Mouse (Mus musculus) lung, postnatal 0 days (tissue): Measurements from ENCODE around the gene Gp9. TPM values are rescaled to one million over a fixed set of nuclear protein-coding genes. Genes with fewer than 3 reads are reported as not detected.
A peak's percentile ranks its signal among the peaks of the same experiment; 100 is the strongest.

Experiments
- ATAC-seq: fragments of 200-750 bp; cut with Nextera tagmentation; 2 replicates; pipeline ENCODE4 v1.8.0; 2017; ENCODE audit warnings: moderate library complexity
- DNase-seq: peaks from one replicate; pipeline ENCODE4 v3.0.0-alpha.2; 2016; ENCODE audit warnings: low spot score
- H3K27ac ChIP-seq: fragments of 300-500 bp; sonication (generic); 2 replicates; pipeline ENCODE4 v1.5.1; 2014; ENCODE audit warnings: antibody characterized with exemption, mild to moderate bottlenecking, low read length, mixed read lengths
- H3K27me3 ChIP-seq: fragments of 300-500 bp; sonication (generic); replicated peaks from 2 replicates; pipeline ENCODE4 v1.6.1; 2014; ENCODE audit warnings: low read length, mixed read lengths; ENCODE audit not compliant: insufficient read depth
- H3K36me3 ChIP-seq: fragments of 300-500 bp; sonication (generic); 2 replicates; pipeline ENCODE4 v1.6.1; 2014; ENCODE audit warnings: low read length, mixed read lengths; ENCODE audit not compliant: insufficient read depth
- H3K4me1 ChIP-seq: fragments of 300-500 bp; sonication (generic); 2 replicates; pipeline ENCODE4 v1.6.1; 2014; ENCODE audit warnings: antibody characterized with exemption, low read depth, low read length, mixed read lengths; ENCODE audit not compliant: insufficient read depth
- H3K4me2 ChIP-seq: fragments of 300-500 bp; sonication (generic); replicated peaks from 2 replicates; pipeline ENCODE4 v1.6.1; 2014; ENCODE audit warnings: low read depth, mild to moderate bottlenecking, low read length, moderate library complexity, mixed read lengths
- H3K4me3 ChIP-seq: fragments of 300-500 bp; sonication (generic); 2 replicates; pipeline ENCODE4 v1.5.1; 2014; ENCODE audit warnings: low read depth, low read length
- H3K9ac ChIP-seq: fragments of 300-500 bp; sonication (generic); replicated peaks from 2 replicates; pipeline ENCODE4 v1.6.1; 2014; ENCODE audit warnings: low read depth, mild to moderate bottlenecking
- H3K9me3 ChIP-seq: fragments of 300-500 bp; sonication (generic); 2 replicates; pipeline ENCODE4 v1.6.1; 2016; ENCODE audit warnings: low read length, mixed read lengths
- CTCF ChIP-seq: IDR thresholded peaks from 2 replicates; pipeline ENCODE4 v1.5.1; 2016; ENCODE audit warnings: antibody characterized with exemption, mild to moderate bottlenecking
- EP300 ChIP-seq: IDR thresholded peaks from 2 replicates; pipeline ENCODE4 v1.6.1; 2016; ENCODE audit warnings: antibody characterized with exemption, mild to moderate bottlenecking, control low read depth
- whole genome bisulfite sequencing: fragments of 180-500 bp; shearing (Covaris S2); extraction: QIAGEN DNeasy Blood & Tissue Kit; methylation state at CpG from one replicate; pipeline ENCODE4 v1.1.7; 2014; 5-methylcytosine and 5-hydroxymethylcytosine counted together
- polyA plus RNA-seq: library from polyadenylated mRNA; unstranded; fragments of >200 nt; fragmentation: Nextera tagmentation; extraction: Ambion mirVana; gene quantifications from 2 replicates; pipeline ENCODE4 v1.2.1, GENCODE M21; 2015

The Gp9 gene
- polyA plus RNA-seq = 8.3 and 9.1 TPM in 2 replicates

DNA sequence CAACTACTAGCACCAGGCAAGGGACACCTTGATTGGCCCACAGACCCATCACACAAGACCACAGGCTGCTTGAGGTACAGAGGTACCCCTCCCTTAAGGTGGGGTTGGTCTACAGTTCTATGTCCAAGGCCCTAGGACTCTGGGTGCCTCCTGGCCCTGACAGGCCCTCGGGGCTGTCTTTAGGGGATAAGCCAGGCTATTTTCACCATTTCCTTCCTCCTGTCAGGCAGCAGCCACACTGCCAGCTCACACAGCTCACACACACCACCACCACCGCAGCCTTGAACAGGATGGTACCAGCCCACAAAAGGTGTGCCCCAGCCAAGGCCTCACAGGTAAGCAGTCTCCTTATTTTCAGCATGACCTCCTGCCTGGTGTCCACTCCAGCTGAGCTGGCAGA, at the start of gene Gp9:
Gene Gp9 (plus strand): TSS at position 231 of the 400 bp plus-strand sequence.
- WGBS = 39% methylated on average over 2 of the region's 2 CpGs
- no peaks in the 10 kb centered on the region for H3K9me3 ChIP-seq
- ATAC-seq (no peak), DNase-seq (no peak)
- H3K4me3 ChIP-seq = no peak within 1 kb of the TSS
- no peaks in the 10 kb centered on the region for H3K27me3 ChIP-seq
- no peak within 1 kb of the TSS for H3K4me2 ChIP-seq
- H3K4me1 ChIP-seq = no peaks in the 10 kb centered on the region
- TF ChIP-seq CTCF (no peak), EP300 (no peak)
- H3K9ac ChIP-seq = no peak within 1 kb of the TSS
- H3K36me3 ChIP-seq = no peaks in the 10 kb centered on the region
- no peak within 1 kb of the TSS for H3K27ac ChIP-seq

- no peak overlapping the region for H3K27ac ChIP-seq
- ATAC-seq = no peak
- 47% methylated on average over 3 of the region's 3 CpGs for WGBS
- DNase-seq = no peak
- no peak overlapping the region for H3K4me2 ChIP-seq
- peaks cover 18% of the 10 kb centered on the region; the same call in 1 of the 2 replicates for H3K27me3 ChIP-seq
- H3K4me1 ChIP-seq = peaks cover 14% of the 10 kb centered on the region
- no peak overlapping the region for H3K4me3 ChIP-seq
- no peak overlapping the region for H3K9ac ChIP-seq
- H3K36me3 ChIP-seq = no peaks in the 10 kb centered on the region
- no peaks in the 10 kb centered on the region for H3K9me3 ChIP-seq
- TF ChIP-seq CTCF (no peak), EP300 (no peak)
Measured at GRCm38 (mm10) chr6:87728102-87728501, 49.8 kb upstream of the Gp9 start.

DNA sequence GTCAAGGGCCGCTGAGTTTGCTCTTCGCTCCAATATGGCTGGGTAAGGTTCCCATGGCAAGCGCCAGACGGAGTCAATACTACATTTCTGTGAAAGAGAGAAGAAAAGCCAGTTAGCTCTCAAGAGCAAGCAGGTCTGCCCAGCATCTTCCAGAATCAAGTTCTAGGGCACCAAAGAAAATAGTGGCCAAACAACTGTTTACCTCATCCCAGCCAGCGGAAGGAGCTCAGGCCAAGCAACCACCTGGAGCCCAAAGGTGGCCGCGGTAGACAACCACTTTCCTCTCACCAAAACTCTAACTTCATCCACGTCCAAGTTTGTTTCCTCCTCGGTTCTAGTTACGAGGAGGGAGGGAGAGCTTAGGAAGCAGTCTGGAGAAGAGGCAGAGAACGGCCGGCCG, 47.7 kb upstream of the Gp9 start:
- peaks cover 20% of the 10 kb centered on the region for H3K4me1 ChIP-seq
- peaks cover 18% of the 10 kb centered on the region; the same call in 1 of the 2 replicates for H3K27me3 ChIP-seq
- no peak for DNase-seq
- H3K36me3 ChIP-seq = no peaks in the 10 kb centered on the region
- H3K4me2 ChIP-seq = peak overlapping the region; percentile 74
- TF ChIP-seq CTCF = no peak
- H3K27ac ChIP-seq = no peak overlapping the region
- WGBS = 25% methylated on average over 13 of the region's 13 CpGs
- no peak overlapping the region for H3K9ac ChIP-seq
- H3K4me3 ChIP-seq = peak overlapping the region; percentile 41
- H3K9me3 ChIP-seq = no peaks in the 10 kb centered on the region
- ATAC-seq = no peak

DNA sequence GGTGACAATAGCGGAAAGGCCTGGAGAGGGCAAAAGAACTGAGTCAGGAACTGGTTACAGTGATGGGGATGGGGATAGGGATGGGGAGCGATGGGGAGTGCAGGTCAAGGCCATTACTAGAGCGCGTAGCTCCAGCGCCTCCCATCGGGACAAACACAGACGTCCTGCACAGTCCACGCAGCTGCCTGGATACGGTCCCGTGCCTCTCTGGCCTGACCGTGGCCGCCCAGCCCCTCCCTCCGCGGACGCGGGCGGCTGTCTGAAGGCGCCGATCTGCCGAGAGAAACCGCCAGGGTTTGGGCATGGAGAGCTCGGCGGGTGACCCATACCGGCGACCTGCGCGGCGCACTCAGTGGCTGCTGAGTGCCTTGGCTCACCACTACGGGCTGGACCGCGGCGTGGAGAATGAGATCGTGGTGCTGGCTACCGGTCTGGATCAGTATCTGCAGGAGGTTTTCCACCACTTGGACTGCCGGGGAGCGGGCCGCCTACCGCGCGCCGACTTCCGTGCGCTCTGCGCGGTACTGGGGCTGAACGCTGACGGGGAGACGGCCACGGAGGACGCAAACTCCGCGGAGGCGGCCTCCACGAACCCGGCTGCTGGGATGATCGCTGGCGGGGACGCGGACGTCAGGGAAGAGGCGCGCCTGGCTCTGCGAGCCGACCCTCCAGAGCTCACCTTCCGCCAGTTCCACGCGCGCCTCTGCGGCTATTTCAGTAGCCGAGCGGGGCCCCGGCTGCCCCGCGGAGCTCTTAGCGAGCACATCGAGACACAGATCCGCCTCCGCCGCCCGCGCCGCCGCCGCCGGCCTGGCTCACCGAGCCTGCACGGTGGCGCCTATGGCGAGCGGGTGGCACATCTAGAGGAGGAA, 47.0 kb upstream of the Gp9 start, which contains the start of gene Efcc1:
Gene Efcc1 (plus strand): TSS at position 279 of the 872 bp plus-strand sequence.
- Histone ChIP-seq H3K27ac (peak within 1 kb of the TSS; percentile 44; the same call in 1 of the 2 replicates), H3K36me3 (no peaks in the 10 kb centered on the region), H3K4me3 (peak within 1 kb of the TSS; percentile 41), H3K4me2 (peak within 1 kb of the TSS; percentile 74), H3K9ac (peak within 1 kb of the TSS; percentile 12; the same call in 1 of the 2 replicates), H3K9me3 (no peaks in the 10 kb centered on the region), H3K4me1 (peaks cover 20% of the 10 kb centered on the region), H3K27me3 (peaks cover 18% of the 10 kb centered on the region; the same call in 1 of the 2 replicates)
- TF ChIP-seq EP300 (no peak), CTCF (peak; percentile 57)
- ATAC-seq (peak; percentile 70), DNase-seq (peak; percentile 66)
- WGBS = under 1% methylated on average over 69 of the region's 90 CpGs

DNA sequence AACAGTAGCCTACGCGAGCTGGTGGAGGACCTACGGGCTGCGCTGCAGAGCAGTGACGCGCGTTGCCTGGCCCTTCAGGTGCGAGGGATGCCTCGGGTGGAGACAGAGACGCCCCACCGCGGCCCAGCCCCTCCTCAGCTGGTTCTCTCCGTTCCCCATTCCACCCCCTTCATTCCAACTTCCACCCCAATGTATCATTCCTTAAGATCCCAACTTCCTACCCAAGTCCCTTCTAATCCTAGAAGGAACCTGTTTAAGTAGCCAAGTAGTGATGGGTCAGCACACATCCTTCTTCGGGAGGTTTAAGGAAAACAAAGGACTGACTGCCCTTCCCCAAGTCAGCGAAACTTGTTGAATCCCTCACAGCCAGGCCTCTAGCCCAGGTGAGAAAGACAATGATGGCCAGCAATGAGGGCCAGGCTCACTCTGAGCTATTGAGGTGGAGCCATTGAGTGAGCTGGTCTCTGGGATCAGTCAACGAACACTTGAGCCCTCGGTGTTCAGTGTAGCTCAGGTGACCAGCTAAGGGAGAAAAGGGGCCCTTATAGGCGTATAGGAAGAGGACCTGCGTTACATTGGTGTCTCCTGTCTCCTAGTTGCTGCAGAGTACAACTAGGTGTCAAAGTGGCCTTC, 46.3 kb upstream of the Gp9 start:
- TF ChIP-seq EP300 (no peak), CTCF (no peak)
- no peaks in the 10 kb centered on the region for H3K36me3 ChIP-seq
- H3K4me3 ChIP-seq = peak overlapping the region; percentile 41
- peak overlapping the region; percentile 74 for H3K4me2 ChIP-seq
- ATAC-seq (no peak), DNase-seq (no peak)
- H3K27ac ChIP-seq = no peak overlapping the region
- peak overlapping the region; percentile 12; the same call in 1 of the 2 replicates for H3K9ac ChIP-seq
- H3K27me3 ChIP-seq = peaks cover 18% of the 10 kb centered on the region; the same call in 1 of the 2 replicates
- H3K9me3 ChIP-seq = no peaks in the 10 kb centered on the region
- peaks cover 20% of the 10 kb centered on the region for H3K4me1 ChIP-seq
- 9% methylated on average over 18 of the region's 19 CpGs for WGBS
